Mouse (Mus musculus) bone marrow, adult 2 months (tissue): ENCODE measurements around the gene Olfr1305. TPM values are rescaled to one million over a fixed set of nuclear protein-coding genes. Genes with fewer than 3 reads are reported as not detected.

ENCODE experiments used
- H3K27ac ChIP-seq: fragments of 200-500 bp; 2 replicates; pipeline ENCODE4 v1.5.1; 2012; ENCODE audit warnings: low read depth, mild to moderate bottlenecking, control low read depth, inconsistent platforms, low read length; ENCODE audit not compliant: control insufficient read depth, poor library complexity, insufficient read depth
- H3K4me1 ChIP-seq: fragments of 200-500 bp; 2 replicates; pipeline ENCODE4 v1.6.1; 2011; ENCODE audit warnings: low read length; ENCODE audit not compliant: control insufficient read depth, insufficient read depth
- H3K4me3 ChIP-seq: fragments of 200-500 bp; replicated peaks from 2 replicates; pipeline ENCODE3; 2011; ENCODE audit warnings: mild to moderate bottlenecking, low read depth, low read length, control low read depth; ENCODE audit not compliant: control insufficient read depth
- CTCF ChIP-seq: fragments of 200-500 bp; IDR thresholded peaks from 2 replicates; pipeline ENCODE4 v1.5.1; 2011; ENCODE audit warnings: low read length, control low read depth; ENCODE audit not compliant: control insufficient read depth, insufficient read depth
- POLR2A ChIP-seq: fragments of 200-500 bp; IDR thresholded peaks from 2 replicates; pipeline ENCODE4 v1.6.1; 2011; ENCODE audit warnings: low read depth, mild to moderate bottlenecking, control low read depth, low read length, borderline replicate concordance; ENCODE audit not compliant: control insufficient read depth
- WGBS: fragments of 180-500 bp; shearing (Covaris S2); methylation state at CpG from one replicate; pipeline ENCODE4 v1.1.7; 2018; 5-methylcytosine and 5-hydroxymethylcytosine counted together
- polyA plus RNA-seq: library from polyadenylated mRNA; stranded (reverse); fragments of >200 nt; gene quantifications from 2 replicates; pipeline ENCODE4 v1.2.4, GENCODE M21; 2011; ENCODE audit warnings: low replicate concordance; ENCODE audit not compliant: missing spikeins, insufficient read depth, insufficient read length

Gene Olfr1305
- polyA plus RNA-seq, result not detected in 2 replicates

- no peak within 1 kb of the TSS for H3K4me3 ChIP-seq
- no peaks in the 10 kb centered on the region for H3K4me1 ChIP-seq
- 78% methylated on average over 2 of the region's 2 CpGs for WGBS
- no peak within 1 kb of the TSS for H3K27ac ChIP-seq
- TF ChIP-seq POLR2A (no peak), CTCF (no peak)
Observed at GRCm38 (mm10) chr2:111877049-111877448, at the start of gene Olfr1305. TSS of gene Olfr1305 (minus strand) at chr2:111877149.

DNA sequence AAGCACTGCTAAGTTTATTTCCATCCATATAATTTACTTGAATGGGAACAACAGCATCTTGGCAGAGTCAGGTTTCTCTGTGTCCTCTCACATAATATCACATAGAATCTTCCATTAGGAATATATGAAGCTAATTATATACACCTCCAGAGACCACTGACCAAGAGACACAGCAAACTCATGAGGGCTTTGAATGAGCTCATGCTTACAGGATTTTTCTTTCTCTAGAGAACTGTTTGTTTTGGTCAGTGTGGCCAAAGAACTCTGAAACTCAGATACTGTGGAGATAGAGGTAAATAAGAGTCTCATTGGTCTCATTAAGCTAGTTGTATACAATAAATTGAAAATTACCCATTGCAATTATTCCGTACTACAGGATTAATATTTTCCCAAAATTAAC, 39.2 kb upstream of the Olfr1305 start, which contains the start of gene Olfr1306:
Olfr1306 (minus strand) TSS at position 101 of the 400 bp plus-strand sequence.
- no peaks in the 10 kb centered on the region for H3K4me1 ChIP-seq
- 69% methylated on average over 1 of the region's 1 CpGs for WGBS
- no peak within 1 kb of the TSS for H3K4me3 ChIP-seq
- TF ChIP-seq POLR2A (no peak), CTCF (no peak)
- H3K27ac ChIP-seq, result no peak within 1 kb of the TSS

DNA sequence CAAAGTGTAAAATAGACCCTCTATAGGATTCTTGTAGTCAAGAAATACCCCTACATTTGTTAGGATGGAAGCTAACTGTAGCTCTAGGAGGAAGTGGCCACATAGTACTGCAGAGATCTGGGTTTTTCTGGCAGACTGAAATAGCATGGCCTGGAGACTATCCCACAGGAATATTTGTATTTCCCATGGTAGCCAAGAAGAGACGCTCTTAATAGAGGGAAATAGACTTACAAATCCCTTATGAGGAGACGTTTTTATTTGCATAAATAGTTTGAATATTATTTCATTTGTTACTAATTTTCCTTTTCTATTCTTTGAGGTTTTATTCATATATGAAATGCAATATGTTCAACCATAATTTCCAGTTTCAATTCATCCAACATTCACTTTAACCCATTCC, 56.7 kb downstream of the Olfr1305 start, which contains the start of gene Olfr1303:
Olfr1303 (minus strand) TSS at position 101 of the 400 bp plus-strand sequence.
- Histone ChIP-seq H3K4me1 (no peaks in the 10 kb centered on the region), H3K4me3 (no peak within 1 kb of the TSS), H3K27ac (no peak within 1 kb of the TSS)
- 70% methylated on average over 2 of the region's 2 CpGs for WGBS
- TF ChIP-seq POLR2A (no peak), CTCF (no peak)

Other genes with a start within 250 kb of the Olfr1305 start
- not detected in 2 replicates for gene Olfr1298, start 227.9 kb downstream of the Olfr1305 start, polyA plus RNA-seq
- gene Olfr1299, start 215.7 kb downstream of the Olfr1305 start, polyA plus RNA-seq, result not detected in 2 replicates
- gene Olfr1301, start 126.1 kb downstream of the Olfr1305 start, polyA plus RNA-seq, result not detected in 2 replicates
- gene Olfr1302, start 99.7 kb downstream of the Olfr1305 start, polyA plus RNA-seq, result not detected in 2 replicates
- gene Olfr1303, start 56.8 kb downstream of the Olfr1305 start, polyA plus RNA-seq, result 0.32 TPM in 1 of 2 replicates, not detected in the other
- gene Olfr1306, start 39.1 kb upstream of the Olfr1305 start, polyA plus RNA-seq, result not detected in 2 replicates
- 0.05 and 0.15 TPM in 2 replicates for gene Olfr1307, start 72.3 kb upstream of the Olfr1305 start, polyA plus RNA-seq
- not detected in 2 replicates for gene Olfr1308, start 87.8 kb upstream of the Olfr1305 start, polyA plus RNA-seq
- 0.57 TPM in 1 of 2 replicates, not detected in the other for gene Olfr1309, start 113.1 kb upstream of the Olfr1305 start, polyA plus RNA-seq
- gene Olfr1310, start 135.6 kb upstream of the Olfr1305 start, polyA plus RNA-seq, result not detected in 2 replicates
- not detected in 2 replicates for gene Olfr1311, start 147.3 kb upstream of the Olfr1305 start, polyA plus RNA-seq
- 0.75 TPM in 1 of 2 replicates, not detected in the other for gene Olfr1312, start 173.1 kb upstream of the Olfr1305 start, polyA plus RNA-seq
- gene Olfr1313, start 200.7 kb upstream of the Olfr1305 start, polyA plus RNA-seq, result 0.57 TPM in 1 of 2 replicates, not detected in the other
- not detected in 2 replicates for gene Olfr1314, start 219.6 kb upstream of the Olfr1305 start, polyA plus RNA-seq
- gene Olfr1315-ps1, start 238.3 kb upstream of the Olfr1305 start, polyA plus RNA-seq, result not detected in 2 replicates